Mouse (Mus musculus) E14TG2a.4 (cell line): ENCODE measurements around the gene Actr6.
"Not testable (repeated sequence)": the region's sequence is repeated elsewhere in the genome, so short reads cannot be mapped to it uniquely, and the experiment has no call there.

Experiments
- CTCF ChIP-seq: conservative IDR thresholded peaks from 2 replicates; pipeline ENCODE4 v1.5.1; 2014; ENCODE audit warnings: low read length
- NANOG ChIP-seq: IDR thresholded peaks from 2 replicates; pipeline ENCODE4 v1.6.1; 2014; ENCODE audit warnings: borderline replicate concordance, low read length, mixed read lengths
- POU5F1 ChIP-seq: IDR thresholded peaks from 2 replicates; pipeline ENCODE4 v1.6.1; 2014; ENCODE audit warnings: low read length, borderline replicate concordance

- TF ChIP-seq CTCF, POU5F1, NANOG: not testable (repeated sequence)
These were observed 35.8 kb downstream of the Actr6 start for GRCm38 (mm10) chr10:89696270-89696669.
